Mouse (Mus musculus): ENCODE data around the gene Gm37240.

Gm37240 gene

GRCm38 (mm10) chr3:84533227-84533626, 1354.1 kb downstream of the Gm37240 start:
- no peak for DNase-seq (ENCODE audit: low spot score in 2 of 2)

- DNase-seq (ENCODE audit: low spot score in 2 of 2) = no peak
Measured at GRCm38 (mm10) chr3:84529021-84529420, 1358.3 kb downstream of the Gm37240 start.

- no peak for DNase-seq (ENCODE audit: low spot score in 2 of 2)
Measured at GRCm38 (mm10) chr3:84524952-84525351, 1362.4 kb downstream of the Gm37240 start.

GRCm38 (mm10) chr3:84516163-84516562, 1371.2 kb downstream of the Gm37240 start:
- DNase-seq (ENCODE audit: low spot score in 2 of 2) = no peak

- no peak for DNase-seq (ENCODE audit: low spot score in 2 of 2)
Measured at GRCm38 (mm10) chr3:84512774-84513515, 1374.4 kb downstream of the Gm37240 start.

GRCm38 (mm10) chr3:84505193-84505592, 1382.1 kb downstream of the Gm37240 start:
- no peak for DNase-seq (ENCODE audit: low spot score in 2 of 2)

- DNase-seq (ENCODE audit: low spot score in 2 of 2) = no peak
Measured at GRCm38 (mm10) chr3:84504291-84504690, 1383.0 kb downstream of the Gm37240 start.

GRCm38 (mm10) chr3:84502101-84502500, 1385.2 kb downstream of the Gm37240 start:
- no peak for DNase-seq (ENCODE audit: low spot score in 2 of 2)

GRCm38 (mm10) chr3:84500491-84500890, 1386.8 kb downstream of the Gm37240 start:
- DNase-seq (ENCODE audit: low spot score in 2 of 2) = no peak

- no peak for DNase-seq (ENCODE audit: low spot score in 2 of 2)
Measured at GRCm38 (mm10) chr3:84497718-84498117, 1389.6 kb downstream of the Gm37240 start.

GRCm38 (mm10) chr3:84492657-84493056, 1394.7 kb downstream of the Gm37240 start:
- DNase-seq (ENCODE audit: low spot score in 2 of 2) = no peak

- DNase-seq (ENCODE audit: low spot score in 2 of 2) = no peak
Measured at GRCm38 (mm10) chr3:84492148-84492547, 1395.2 kb downstream of the Gm37240 start.

- DNase-seq (ENCODE audit: low spot score in 2 of 2) = no peak
Measured at GRCm38 (mm10) chr3:84488716-84489115, 1398.6 kb downstream of the Gm37240 start.

GRCm38 (mm10) chr3:84484891-84485290, 1402.4 kb downstream of the Gm37240 start:
- DNase-seq (ENCODE audit: low spot score in 2 of 2) = no peak

- DNase-seq (ENCODE audit: low spot score in 2 of 2) = no peak
Measured at GRCm38 (mm10) chr3:84484333-84484732, 1403.0 kb downstream of the Gm37240 start.

GRCm38 (mm10) chr3:84482121-84482520, 1405.2 kb downstream of the Gm37240 start:
- DNase-seq (ENCODE audit: low spot score in 2 of 2) = no peak

GRCm38 (mm10) chr3:84481104-84481503, 1406.2 kb downstream of the Gm37240 start:
- DNase-seq (ENCODE audit: low spot score in 2 of 2) = peak in 1 of 2 experiments; percentile 53

- DNase-seq (ENCODE audit: low spot score in 2 of 2) = peak; percentile 42 to 53
Measured at GRCm38 (mm10) chr3:84480006-84480897, 1407.1 kb downstream of the Gm37240 start, which contains the start of gene Fhdc1. Fhdc1 (minus strand) TSS chr3:84480429.

GRCm38 (mm10) chr3:84479293-84480005, 1407.9 kb downstream of the Gm37240 start:
- peak; percentile 67 to 68 for DNase-seq (ENCODE audit: low spot score in 2 of 2)

GRCm38 (mm10) chr3:84478896-84479292, 1408.4 kb downstream of the Gm37240 start:
- DNase-seq (ENCODE audit: low spot score in 2 of 2) = no peak

- no peak for DNase-seq (ENCODE audit: low spot score in 2 of 2)
Measured at GRCm38 (mm10) chr3:84478195-84478594, 1409.1 kb downstream of the Gm37240 start.

GRCm38 (mm10) chr3:84477498-84477897, 1409.8 kb downstream of the Gm37240 start:
- DNase-seq (ENCODE audit: low spot score in 2 of 2) = no peak

Measured in spleen, postnatal 14 days (tissue).